Mouse (Mus musculus) ES-Bruce4 (cell line): Measurements from ENCODE around the gene Adprh. TPM values are rescaled to one million over a fixed set of nuclear protein-coding genes. Genes with fewer than 3 reads are reported as not detected.

ENCODE experiments used
- H3K27ac ChIP-seq: 2 replicates; pipeline ENCODE4 v1.5.1; 2012; ENCODE audit warnings: low read length, inconsistent platforms; ENCODE audit not compliant: insufficient read depth
- H3K27me3 ChIP-seq: 2 replicates; pipeline ENCODE4 v1.6.1; 2012; ENCODE audit warnings: mild to moderate bottlenecking, low read length, inconsistent platforms; ENCODE audit not compliant: control insufficient read depth, poor library complexity, insufficient read depth, severe bottlenecking
- H3K36me3 ChIP-seq: 2 replicates; pipeline ENCODE4 v1.6.1; 2012; ENCODE audit warnings: inconsistent platforms, mild to moderate bottlenecking, low read length, moderate library complexity; ENCODE audit not compliant: control insufficient read depth, poor library complexity, insufficient read depth, severe bottlenecking
- H3K4me1 ChIP-seq: one replicate; pipeline ENCODE4 v1.8.1; 2011; ENCODE audit warnings: low read length; ENCODE audit not compliant: control insufficient read depth, insufficient read depth
- H3K4me3 ChIP-seq: 2 replicates; pipeline ENCODE4 v1.5.1; 2011; ENCODE audit warnings: low read depth, mild to moderate bottlenecking, low read length
- H3K9ac ChIP-seq: 2 replicates; pipeline ENCODE4 v1.6.1; 2012; ENCODE audit warnings: low read depth, mild to moderate bottlenecking, inconsistent platforms; ENCODE audit not compliant: poor library complexity, severe bottlenecking
- H3K9me3 ChIP-seq: replicated peaks from 2 replicates; pipeline ENCODE4 v1.6.1; 2012; ENCODE audit warnings: mild to moderate bottlenecking, low read length, inconsistent platforms; ENCODE audit not compliant: control insufficient read depth, poor library complexity, insufficient read depth, severe bottlenecking
- CTCF ChIP-seq: IDR thresholded peaks from one replicate; pipeline ENCODE4 v1.8.1; 2011; ENCODE audit warnings: low read depth, low read length
- EP300 ChIP-seq: IDR thresholded peaks from 2 replicates; pipeline ENCODE4 v1.6.1; 2011; ENCODE audit warnings: low read depth, low read length; ENCODE audit not compliant: insufficient read depth
- POLR2A ChIP-seq: IDR thresholded peaks from one replicate; pipeline ENCODE4 v1.8.1; 2011; ENCODE audit warnings: low read length; ENCODE audit not compliant: insufficient read depth
- polyA plus RNA-seq: library from polyadenylated mRNA; stranded (reverse); fragments of >200 nt; gene quantifications from 2 replicates; pipeline ENCODE4 v1.2.4, GENCODE M21; 2011; ENCODE audit warnings: low read depth; ENCODE audit not compliant: missing spikeins, insufficient read depth, insufficient read length

The Adprh gene
- polyA plus RNA-seq, 1 experiment = 50.7 TPM

GRCm38 (mm10) chr16:38406708-38407107, 45.8 kb downstream of the Adprh start:
- Histone ChIP-seq H3K36me3 (no peaks in the 10 kb centered on the region), H3K27ac (no peak overlapping the region), H3K27me3 (no peaks in the 10 kb centered on the region), H3K9me3 (no peaks in the 10 kb centered on the region), H3K9ac (no peak overlapping the region), H3K4me3 (no peak overlapping the region), H3K4me1 (peaks cover 4% of the 10 kb centered on the region)
- TF ChIP-seq POLR2A (no peak), CTCF (no peak), EP300 (no peak)

GRCm38 (mm10) chr16:38406293-38406692, 46.2 kb downstream of the Adprh start:
- Histone ChIP-seq H3K9ac (no peak overlapping the region), H3K36me3 (no peaks in the 10 kb centered on the region), H3K9me3 (no peaks in the 10 kb centered on the region), H3K27ac (no peak overlapping the region), H3K4me3 (no peak overlapping the region), H3K4me1 (peaks cover 4% of the 10 kb centered on the region), H3K27me3 (no peaks in the 10 kb centered on the region)
- no peak for TF ChIP-seq POLR2A
- TF ChIP-seq CTCF = no peak
- no peak for TF ChIP-seq EP300

GRCm38 (mm10) chr16:38403639-38404038, 48.9 kb downstream of the Adprh start:
- Histone ChIP-seq H3K4me1 (peaks cover 8% of the 10 kb centered on the region), H3K9ac (no peak overlapping the region), H3K36me3 (no peaks in the 10 kb centered on the region), H3K4me3 (no peak overlapping the region), H3K9me3 (no peaks in the 10 kb centered on the region), H3K27ac (no peak overlapping the region), H3K27me3 (no peaks in the 10 kb centered on the region)
- TF ChIP-seq EP300 (no peak), POLR2A (no peak), CTCF (no peak)

- TF ChIP-seq EP300 = no peak
- TF ChIP-seq CTCF = no peak
- no peak for TF ChIP-seq POLR2A
- Histone ChIP-seq H3K4me3 (no peak overlapping the region), H3K27ac (no peak overlapping the region), H3K27me3 (no peaks in the 10 kb centered on the region), H3K9ac (no peak overlapping the region), H3K4me1 (peaks cover 4% of the 10 kb centered on the region), H3K9me3 (no peaks in the 10 kb centered on the region), H3K36me3 (no peaks in the 10 kb centered on the region)
Measured at GRCm38 (mm10) chr16:38401468-38401867, 51.0 kb downstream of the Adprh start.

- Histone ChIP-seq H3K27ac (no peak overlapping the region), H3K9me3 (no peaks in the 10 kb centered on the region), H3K4me1 (peaks cover 4% of the 10 kb centered on the region), H3K36me3 (no peaks in the 10 kb centered on the region), H3K27me3 (no peaks in the 10 kb centered on the region), H3K4me3 (no peak overlapping the region; the same call in 1 of the 2 replicates), H3K9ac (peak overlapping the region; percentile 24; the same call in 1 of the 2 replicates)
- no peak for TF ChIP-seq EP300
Measured at GRCm38 (mm10) chr16:38400311-38400960, 52.1 kb downstream of the Adprh start.

- TF ChIP-seq EP300 (no peak), CTCF (no peak), POLR2A (no peak)
- Histone ChIP-seq H3K9me3 (no peaks in the 10 kb centered on the region), H3K4me3 (peak overlapping the region; percentile 51), H3K27ac (peak overlapping the region; percentile 16; the same call in 1 of the 2 replicates), H3K36me3 (no peaks in the 10 kb centered on the region), H3K27me3 (no peaks in the 10 kb centered on the region), H3K9ac (peak overlapping the region; percentile 24; the same call in 1 of the 2 replicates), H3K4me1 (peaks cover 4% of the 10 kb centered on the region)
Measured at GRCm38 (mm10) chr16:38399531-38400231, 52.8 kb downstream of the Adprh start.
